Mouse (Mus musculus) spleen, adult 2 months (tissue): ENCODE data around the gene Pif1.

Source experiments
- CTCF ChIP-seq: fragments of 200-500 bp; IDR thresholded peaks from 2 replicates; pipeline ENCODE4 v1.5.1; 2011; ENCODE audit warnings: mild to moderate bottlenecking, inconsistent platforms; ENCODE audit not compliant: insufficient read depth, insufficient read length, insufficient replicate concordance; ENCODE audit errors: extremely low read depth
- POLR2A ChIP-seq: fragments of 200-500 bp; IDR thresholded peaks from 2 replicates; pipeline ENCODE4 v1.6.1; 2011; ENCODE audit warnings: low read depth, low read length, inconsistent platforms

DNA sequence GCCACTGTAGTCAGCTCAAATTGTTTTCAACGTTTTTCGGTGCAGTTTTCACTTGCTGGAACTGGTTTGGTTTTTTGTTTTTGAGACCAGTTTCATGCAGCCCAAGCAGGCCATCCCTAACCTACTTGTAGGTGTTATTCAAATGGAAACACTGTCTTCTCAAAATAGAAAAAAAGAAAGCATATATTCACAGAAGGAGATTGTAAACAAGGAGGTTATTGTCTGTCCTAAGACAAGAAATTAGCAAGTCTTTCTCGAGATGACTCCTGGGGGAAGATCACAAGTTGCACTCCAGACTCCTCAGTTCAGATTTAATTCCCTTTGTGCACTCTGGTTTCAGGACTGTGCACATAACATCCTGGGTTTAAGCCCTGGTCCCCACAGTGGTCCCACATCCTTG lies 32.4 kb downstream of the Pif1 start:
- TF ChIP-seq CTCF (no peak), POLR2A (no peak)
